Mouse (Mus musculus): Measurements from ENCODE around the gene 1700001J03Rik. TPM values are rescaled to one million over a fixed set of nuclear protein-coding genes. Genes with fewer than 3 reads are reported as not detected.
"Not testable (repeated sequence)": the region's sequence is repeated elsewhere in the genome, so short reads cannot be mapped to it uniquely, and the experiment has no call there.

The 1700001J03Rik gene
- 0.98 TPM in 1 of 2 replicates, not detected in the other for total RNA-seq (2017)

DNA sequence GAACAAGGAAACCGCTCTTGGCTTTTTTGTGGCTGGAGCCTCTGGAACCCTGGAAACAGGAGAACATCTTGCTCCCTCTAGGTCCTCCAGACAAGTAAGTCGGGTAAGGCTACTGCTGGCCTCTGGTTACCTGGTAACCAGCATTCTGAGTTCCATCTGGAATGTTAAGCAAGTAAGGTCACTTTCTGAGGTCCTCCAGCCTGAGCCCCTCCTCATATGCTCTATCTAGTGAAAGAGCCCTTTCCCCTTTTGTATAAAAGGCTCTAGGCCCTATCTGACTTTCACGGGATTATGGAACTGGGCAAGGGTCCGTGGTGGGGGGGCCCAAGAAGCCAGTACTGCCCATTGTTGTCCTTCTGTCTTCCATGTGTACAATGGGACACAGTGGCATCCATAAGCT lies at the start of gene 1700001J03Rik:
Gene 1700001J03Rik, minus strand, starts transcription at position 101 of the 400 bp plus-strand sequence.
- not testable (repeated sequence) for ATAC-seq (ENCODE audit: extremely low read depth, insufficient number of reproducible peaks, low FRiP score, poor library complexity, severe bottlenecking)

DNA sequence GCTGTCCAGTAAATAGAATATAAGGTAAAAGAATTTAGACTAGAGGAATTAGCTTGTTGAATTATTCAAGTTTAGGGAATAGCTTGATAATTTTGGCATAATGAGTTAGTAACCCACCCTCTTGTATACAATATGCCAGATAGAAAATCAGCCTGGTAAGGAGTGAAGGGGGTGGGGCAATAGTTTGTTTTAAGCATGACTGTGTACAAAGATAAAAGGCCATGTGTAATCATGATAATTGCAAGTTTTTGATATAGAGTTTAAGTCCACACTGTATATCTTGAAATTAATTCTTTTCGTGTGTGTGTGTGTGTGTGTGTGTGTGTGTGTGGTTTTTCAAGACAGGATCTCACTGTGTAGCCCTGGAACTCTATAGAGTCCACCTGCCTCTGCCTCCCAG lies 49.2 kb upstream of the 1700001J03Rik start:
- ATAC-seq (ENCODE audit: extremely low read depth, insufficient number of reproducible peaks, low FRiP score, poor library complexity, severe bottlenecking) = no peak

DNA sequence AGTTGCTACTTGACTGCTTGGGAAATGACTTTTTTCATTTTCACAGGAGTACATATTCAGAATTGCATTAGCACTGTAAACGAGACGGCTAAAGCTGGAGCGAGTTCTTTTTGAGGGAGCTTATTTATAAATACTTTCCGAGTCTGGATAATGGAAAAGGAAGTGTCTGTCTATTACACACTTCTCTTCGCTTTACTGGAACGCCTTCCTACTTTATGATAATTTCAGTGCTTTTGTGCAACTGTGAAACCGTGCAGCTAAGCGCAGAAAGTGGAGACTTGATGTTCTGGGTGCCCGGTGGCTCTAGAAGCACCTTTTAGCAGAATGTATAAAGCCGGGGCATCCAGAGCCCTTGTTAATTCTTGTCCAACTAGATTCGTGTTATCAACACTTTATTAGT lies 47.7 kb upstream of the 1700001J03Rik start:
- no peak for ATAC-seq (ENCODE audit: extremely low read depth, insufficient number of reproducible peaks, low FRiP score, poor library complexity, severe bottlenecking)

DNA sequence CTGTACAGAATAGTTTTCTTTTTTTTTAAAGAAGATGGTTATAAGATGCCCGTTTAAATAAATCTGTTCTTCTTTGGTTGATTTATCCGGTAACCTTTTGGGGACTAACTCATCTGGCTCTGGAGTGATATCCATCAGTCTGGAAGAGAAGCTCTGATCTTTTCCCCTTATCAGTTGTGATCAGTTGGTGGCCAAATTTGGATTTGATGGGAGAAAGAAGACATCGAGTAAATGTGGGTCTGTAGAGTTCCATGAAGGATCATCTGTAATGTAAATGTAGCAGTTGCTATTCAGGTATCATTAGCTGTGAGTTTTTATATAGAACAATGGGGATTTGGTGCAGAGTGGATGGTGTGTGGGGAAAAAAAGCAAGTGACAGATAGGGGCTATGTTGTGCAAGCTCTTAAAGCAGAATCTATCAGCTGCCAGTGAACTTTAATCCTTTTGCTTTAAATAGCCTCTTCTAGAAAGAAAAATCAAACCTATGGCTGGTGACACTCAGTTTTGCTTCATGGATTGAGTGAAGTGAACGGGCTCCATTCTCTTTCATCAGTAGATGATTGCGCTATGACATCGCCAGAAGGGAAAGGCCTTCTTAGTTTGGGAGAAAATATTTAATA lies 47.1 kb upstream of the 1700001J03Rik start:
- ATAC-seq (ENCODE audit: extremely low read depth, insufficient number of reproducible peaks, low FRiP score, poor library complexity, severe bottlenecking) = no peak

DNA sequence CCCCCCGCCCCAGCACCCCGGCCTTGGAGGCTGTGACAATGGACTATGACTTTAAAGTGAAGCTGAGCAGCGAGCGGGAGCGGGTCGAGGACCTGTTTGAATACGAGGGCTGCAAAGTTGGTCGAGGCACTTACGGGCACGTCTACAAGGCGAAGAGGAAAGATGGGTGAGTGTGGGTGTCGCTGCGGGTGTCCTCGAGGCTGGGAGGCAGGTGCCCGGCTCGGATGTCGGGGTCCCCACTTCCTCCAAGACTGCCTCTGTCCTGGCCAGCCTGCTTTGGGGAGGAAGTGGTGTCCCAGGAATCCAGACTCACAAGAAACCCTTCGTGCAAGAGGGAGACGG lies 46.5 kb upstream of the 1700001J03Rik start:
- ATAC-seq (ENCODE audit: extremely low read depth, insufficient number of reproducible peaks, low FRiP score, poor library complexity, severe bottlenecking) = no peak

DNA sequence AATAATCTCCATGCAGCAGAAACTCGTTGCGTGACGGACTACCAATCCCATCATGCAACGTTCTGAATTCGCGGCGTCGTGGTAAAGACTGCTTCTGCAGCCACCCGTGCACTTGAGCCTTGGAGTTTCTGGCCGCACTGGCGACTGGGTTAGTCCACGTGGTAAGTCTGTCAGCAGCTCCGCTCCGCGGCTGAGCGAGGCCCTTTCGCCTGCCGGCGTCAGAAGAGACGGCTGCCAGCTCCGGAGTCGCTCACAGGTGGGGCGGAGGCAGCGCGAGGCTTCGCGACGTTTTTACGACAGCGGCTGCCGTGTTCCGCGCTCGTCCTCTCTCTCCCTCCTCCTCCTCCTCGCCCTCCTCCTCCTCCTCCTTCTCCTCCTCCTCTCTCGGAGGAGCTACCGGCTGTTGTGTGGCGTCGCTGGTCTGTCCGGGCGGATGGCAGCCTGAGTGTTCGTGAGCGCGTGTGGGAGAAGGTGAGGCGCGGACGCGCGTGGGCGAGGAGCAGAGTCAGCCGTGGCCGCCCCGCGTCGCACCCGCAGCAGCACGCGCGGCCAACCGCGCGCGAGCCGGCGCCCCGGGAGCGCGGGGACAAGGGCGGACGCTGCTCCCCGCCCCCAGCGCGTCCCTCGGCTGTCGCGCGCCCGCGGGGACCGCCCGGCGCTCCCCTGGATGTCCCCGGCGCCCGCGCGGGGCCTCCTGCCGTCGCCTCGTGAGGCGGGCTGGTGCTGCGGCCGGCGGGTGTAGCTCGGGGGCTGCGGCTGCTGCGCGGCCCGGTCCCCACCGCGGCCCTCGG lies 46.0 kb upstream of the 1700001J03Rik start, which contains the start of gene Cdk8:
Gene Cdk8, plus strand, starts transcription at position 367 of the 791 bp plus-strand sequence.
- ATAC-seq (ENCODE audit: extremely low read depth, insufficient number of reproducible peaks, low FRiP score, poor library complexity, severe bottlenecking) = peak; percentile 89

DNA sequence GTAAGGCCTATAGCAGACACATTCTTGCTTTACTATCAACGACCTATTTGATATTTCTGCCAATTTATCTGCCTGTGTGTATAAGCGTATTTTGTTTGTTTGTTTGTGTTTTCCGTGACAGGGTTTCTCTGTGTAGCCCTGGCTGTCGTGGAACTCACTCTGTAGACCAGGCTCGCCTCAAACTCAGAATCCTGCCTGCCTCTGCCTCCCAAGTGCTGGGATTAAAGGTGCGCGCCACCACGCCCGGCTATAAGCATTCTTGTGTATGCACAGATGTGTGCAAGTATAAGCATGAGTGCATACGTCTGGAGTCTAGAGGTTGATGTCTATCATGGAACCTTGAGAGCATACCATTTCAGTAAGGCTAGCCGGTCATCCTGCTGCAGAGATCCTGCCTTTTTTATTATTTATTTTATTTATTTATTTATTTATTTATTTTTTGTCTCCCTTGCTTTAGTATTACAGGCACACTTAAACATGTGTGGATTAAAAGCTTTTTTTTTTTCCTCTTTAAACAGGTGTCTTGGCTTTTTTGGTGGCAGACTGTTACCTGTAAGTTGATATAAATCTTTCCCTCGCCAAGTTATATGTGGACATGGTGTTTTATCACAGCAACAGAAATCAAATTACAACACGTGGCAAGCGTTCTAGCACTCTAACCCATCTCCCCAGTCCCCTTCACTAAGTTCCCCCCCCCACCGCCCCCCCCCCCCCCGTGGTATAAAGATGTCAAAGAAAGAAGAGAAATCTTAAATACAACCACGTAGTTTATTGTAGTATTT lies 45.0 kb upstream of the 1700001J03Rik start:
- no peak for ATAC-seq (ENCODE audit: extremely low read depth, insufficient number of reproducible peaks, low FRiP score, poor library complexity, severe bottlenecking)

DNA sequence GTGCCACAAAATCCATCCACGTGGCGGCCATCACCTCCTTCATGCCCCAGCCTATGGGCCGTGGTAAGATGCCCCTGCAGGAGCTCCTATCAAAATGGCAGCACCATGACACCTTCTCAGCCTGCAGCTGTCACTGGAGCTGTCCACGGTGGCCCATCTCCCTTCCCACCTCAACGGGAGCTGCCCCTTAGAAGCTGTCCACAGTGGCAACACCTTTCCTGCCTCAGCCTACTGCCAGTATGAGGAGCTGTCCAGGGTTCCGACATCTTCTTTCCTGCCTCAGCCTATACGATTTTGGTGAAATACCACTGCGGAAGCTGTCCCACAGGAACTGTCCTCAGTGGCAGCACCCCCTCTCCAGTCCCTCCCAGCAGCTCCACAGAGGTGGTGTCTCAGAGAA lies 42.4 kb upstream of the 1700001J03Rik start:
- ATAC-seq (ENCODE audit: extremely low read depth, insufficient number of reproducible peaks, low FRiP score, poor library complexity, severe bottlenecking) = no peak

DNA sequence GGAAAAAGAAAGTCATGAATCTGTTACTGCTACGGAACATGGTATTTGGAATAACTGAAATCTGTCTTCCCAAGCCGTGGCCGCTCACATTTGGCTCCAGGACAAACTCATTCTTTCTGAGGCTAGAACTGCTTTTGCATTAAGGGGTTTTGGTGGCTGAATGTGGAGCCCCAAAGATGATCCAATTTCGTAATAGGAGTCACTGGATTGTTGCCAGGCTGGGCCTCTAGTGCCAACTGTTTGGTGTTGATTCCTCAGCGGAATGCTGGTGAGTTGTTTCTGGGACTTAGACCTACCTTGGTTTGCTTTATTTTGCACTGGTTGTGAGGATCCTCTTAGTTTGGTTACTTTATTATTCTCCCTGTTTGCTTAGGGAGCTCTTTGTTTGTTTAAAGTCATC lies 38.7 kb upstream of the 1700001J03Rik start:
- no peak for ATAC-seq (ENCODE audit: extremely low read depth, insufficient number of reproducible peaks, low FRiP score, poor library complexity, severe bottlenecking)

DNA sequence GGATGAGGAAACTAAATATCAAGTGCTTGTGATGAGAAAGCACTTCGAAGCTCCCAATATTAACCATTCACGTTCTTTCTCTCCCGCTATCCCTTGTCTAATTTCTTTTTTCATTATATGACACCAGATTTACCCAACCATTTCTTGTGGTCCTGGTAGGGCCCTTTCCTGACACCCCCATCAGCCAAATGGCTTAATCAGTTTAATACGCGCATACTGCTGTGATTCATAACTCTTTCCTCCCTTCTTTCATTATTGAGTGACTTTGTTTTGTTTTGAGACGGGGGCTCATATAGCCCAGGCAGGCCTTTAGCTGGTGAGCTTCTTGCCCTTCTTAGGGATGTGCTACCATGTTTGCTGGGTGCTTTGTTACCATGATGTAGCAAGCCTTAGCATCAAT lies 36.6 kb upstream of the 1700001J03Rik start:
- no peak for ATAC-seq (ENCODE audit: extremely low read depth, insufficient number of reproducible peaks, low FRiP score, poor library complexity, severe bottlenecking)

DNA sequence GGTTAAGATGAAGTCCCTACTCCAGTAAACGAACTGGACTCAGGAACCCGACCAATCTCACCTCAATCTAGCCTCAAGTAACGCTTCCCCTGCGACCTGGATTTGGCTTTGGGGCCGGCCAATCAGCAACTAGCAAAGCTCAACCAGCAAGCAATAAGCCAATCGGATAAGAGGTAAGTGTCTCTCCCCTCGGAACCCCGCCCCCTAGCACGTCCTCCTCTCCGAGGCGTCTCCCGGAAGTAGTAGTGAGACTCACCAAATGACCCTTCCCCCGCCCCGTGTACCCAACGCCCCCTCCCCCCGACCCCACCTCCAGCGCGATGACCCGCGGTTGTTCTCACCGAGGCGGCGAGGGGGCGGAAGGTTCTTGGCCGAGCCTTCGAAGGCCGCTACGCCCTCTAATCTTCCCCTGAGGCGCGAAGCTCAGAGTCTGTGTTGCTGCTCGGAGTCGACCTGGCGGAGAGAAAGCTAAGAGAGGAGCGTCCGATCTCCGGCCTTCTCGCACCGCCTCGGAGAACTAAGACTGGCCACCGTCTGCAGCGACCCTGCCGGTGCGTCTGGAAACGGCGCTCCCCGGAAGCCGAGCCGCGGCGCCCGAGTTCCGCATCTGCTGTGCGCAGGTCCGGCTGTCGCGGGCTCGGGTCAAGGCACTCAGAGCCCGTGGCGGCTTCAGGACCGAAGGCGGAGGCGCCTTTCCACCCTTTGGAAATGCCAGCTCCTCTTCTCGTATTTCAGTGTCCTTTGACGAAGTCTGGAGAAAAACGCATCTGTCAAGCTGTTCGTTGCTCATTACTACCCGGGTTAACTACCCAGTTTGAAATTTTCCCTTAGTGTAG lies 36.0 kb upstream of the 1700001J03Rik start, which contains the start of gene Rnf6:
Gene Rnf6, minus strand, starts transcription at position 677 of the 836 bp plus-strand sequence.
- peak; percentile 99 for ATAC-seq (ENCODE audit: extremely low read depth, insufficient number of reproducible peaks, low FRiP score, poor library complexity, severe bottlenecking)

DNA sequence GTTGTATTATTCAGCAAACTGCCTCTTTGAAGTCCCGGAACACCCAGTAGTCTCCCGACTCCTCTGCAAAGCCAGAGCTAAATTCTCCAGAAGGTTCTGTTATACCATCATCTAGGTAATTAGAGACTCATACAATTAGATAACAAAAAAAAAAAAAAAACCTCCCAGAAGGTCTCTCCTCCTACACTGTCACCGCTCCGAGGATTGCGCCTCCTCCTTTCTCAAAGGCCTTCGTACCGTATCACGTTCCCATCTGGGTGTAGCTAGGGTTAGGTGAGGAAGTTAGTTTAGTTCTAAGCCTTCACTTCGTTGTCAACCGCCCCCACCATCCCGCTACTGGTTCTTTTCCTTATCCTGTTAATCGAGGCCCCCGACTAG lies 35.4 kb upstream of the 1700001J03Rik start:
- peak; percentile 13 for ATAC-seq (ENCODE audit: extremely low read depth, insufficient number of reproducible peaks, low FRiP score, poor library complexity, severe bottlenecking)

DNA sequence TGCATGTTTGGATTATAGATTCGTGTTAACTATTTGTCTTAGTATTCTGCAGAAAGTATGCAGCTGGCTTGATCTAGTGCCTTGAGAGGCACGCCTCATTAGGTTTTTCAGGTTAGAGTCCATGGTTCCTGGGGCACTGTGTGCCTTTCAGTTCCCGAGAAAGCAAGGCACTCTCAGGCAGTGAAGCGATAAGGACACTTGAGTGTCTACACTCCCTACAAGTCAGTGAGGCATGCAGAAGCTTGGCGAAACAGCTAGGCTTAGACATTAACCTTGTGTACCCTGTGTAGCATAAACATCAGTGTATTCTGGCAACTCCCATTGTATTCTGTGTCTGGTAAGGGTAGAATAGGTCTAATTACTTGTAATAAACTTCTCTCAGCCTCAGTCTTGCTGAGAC lies 20.4 kb upstream of the 1700001J03Rik start:
- no peak for ATAC-seq (ENCODE audit: extremely low read depth, insufficient number of reproducible peaks, low FRiP score, poor library complexity, severe bottlenecking)

DNA sequence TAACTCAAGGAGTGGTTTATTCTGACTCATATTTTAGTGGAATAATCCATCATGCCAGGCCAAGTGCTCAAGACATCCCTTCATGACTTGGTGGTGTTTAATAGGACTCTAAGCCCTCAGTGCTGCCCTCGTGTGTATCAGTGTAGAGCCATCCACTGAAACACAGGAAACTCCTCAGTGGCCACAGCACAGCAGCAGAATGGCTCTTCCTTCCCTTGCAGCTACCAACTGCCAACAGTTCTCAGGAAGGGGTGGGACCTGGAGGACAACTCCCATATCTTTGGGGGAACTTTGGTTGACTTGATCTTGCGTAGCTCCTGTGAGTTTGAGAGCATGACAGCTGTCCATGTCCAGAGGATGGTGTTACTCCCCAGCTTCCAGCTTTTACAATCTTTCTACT lies 18.8 kb upstream of the 1700001J03Rik start:
- ATAC-seq (ENCODE audit: extremely low read depth, insufficient number of reproducible peaks, low FRiP score, poor library complexity, severe bottlenecking) = no peak

DNA sequence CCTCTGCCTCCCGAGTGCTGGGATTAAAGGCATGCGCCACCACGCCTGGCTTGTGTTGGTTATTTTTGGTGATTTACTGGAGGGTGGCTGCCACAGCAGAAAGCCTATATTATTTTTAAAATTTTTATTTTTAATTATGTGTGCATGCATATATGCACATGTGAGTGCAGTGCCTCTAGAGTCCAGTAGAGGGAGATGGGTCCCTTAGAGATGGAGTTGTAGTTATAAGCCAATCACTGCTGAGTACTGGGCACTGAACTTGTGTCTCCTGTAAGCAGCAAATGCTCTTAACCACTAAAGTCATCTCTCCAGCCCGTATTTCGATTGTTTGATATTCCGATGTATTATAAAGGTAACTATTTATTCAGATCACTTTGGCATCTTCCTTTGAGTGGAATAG lies 15.5 kb upstream of the 1700001J03Rik start:
- no peak for ATAC-seq (ENCODE audit: extremely low read depth, insufficient number of reproducible peaks, low FRiP score, poor library complexity, severe bottlenecking)

DNA sequence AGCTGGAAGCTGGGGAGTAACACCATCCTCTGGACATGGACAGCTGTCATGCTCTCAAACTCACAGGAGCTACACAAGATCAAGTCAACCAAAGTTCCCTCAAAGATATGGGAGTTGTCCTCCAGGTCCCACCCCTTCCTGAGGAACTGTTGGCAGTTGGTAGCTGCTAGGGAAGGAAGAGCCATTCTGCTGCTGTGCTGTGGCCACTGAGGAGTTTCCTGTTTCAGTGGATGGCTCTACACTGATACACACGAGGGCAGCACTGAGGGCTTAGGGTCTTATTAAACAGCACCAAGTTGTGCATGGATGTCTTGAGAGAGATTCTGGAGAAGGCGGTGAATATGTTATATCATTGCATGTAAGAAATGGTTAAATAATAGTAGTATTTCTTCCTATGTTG lies 14.4 kb upstream of the 1700001J03Rik start:
- no peak for ATAC-seq (ENCODE audit: extremely low read depth, insufficient number of reproducible peaks, low FRiP score, poor library complexity, severe bottlenecking)

DNA sequence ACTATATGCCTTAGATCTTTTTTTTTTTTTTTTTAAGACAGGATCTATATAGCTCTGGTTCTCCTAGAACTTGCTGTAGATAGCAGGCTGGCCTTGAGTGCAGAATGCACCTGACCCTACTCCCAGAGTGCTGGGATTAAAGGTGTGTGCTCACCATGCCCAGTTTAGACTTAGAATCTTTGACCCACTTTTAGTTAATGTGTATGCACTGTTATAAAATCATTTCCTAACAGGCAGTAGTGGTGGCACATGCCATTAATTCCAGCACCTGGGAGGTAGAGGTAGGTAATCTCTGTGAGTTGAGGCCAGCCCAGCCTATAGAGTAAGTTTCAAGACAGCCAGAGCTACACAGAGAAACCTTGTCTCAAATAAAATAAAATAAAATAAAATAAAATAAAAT lies 14.0 kb upstream of the 1700001J03Rik start:
- ATAC-seq (ENCODE audit: extremely low read depth, insufficient number of reproducible peaks, low FRiP score, poor library complexity, severe bottlenecking) = no peak

DNA sequence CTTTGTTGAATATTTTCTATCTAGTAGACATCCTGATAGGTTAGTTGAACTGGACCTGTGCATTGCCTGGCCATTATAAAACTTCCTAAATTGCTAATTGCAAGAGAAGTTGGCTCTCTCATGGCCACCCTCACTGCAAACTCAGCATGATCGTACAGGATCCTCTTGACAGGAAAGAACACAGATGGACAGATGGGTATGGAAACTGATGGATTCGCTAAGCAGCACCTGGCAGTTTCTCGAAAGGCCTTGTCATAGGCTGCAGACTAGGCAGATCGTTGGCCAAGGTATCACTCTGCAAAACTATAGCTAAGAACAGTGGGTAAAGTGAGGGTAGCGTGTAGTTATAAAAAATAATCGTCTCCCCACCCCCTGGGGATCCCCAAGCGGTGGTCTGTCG lies 8.3 kb upstream of the 1700001J03Rik start:
- no peak for ATAC-seq (ENCODE audit: extremely low read depth, insufficient number of reproducible peaks, low FRiP score, poor library complexity, severe bottlenecking)
